Mouse (Mus musculus): ENCODE results near the gene Rnf113a1. TPM values are rescaled to one million over a fixed set of nuclear protein-coding genes. Genes with fewer than 3 reads are reported as not detected.
A peak's percentile ranks its signal among the peaks of the same experiment; 100 is the strongest.
"Not testable (repeated sequence)": the region's sequence is repeated elsewhere in the genome, so short reads cannot be mapped to it uniquely, and the experiment has no call there.

The Rnf113a1 gene
- total RNA-seq (2015) (6.6 and 9.7 TPM in 2 replicates), total RNA-seq (2017) (4.4 and 6.0 TPM in 2 replicates)

DNA sequence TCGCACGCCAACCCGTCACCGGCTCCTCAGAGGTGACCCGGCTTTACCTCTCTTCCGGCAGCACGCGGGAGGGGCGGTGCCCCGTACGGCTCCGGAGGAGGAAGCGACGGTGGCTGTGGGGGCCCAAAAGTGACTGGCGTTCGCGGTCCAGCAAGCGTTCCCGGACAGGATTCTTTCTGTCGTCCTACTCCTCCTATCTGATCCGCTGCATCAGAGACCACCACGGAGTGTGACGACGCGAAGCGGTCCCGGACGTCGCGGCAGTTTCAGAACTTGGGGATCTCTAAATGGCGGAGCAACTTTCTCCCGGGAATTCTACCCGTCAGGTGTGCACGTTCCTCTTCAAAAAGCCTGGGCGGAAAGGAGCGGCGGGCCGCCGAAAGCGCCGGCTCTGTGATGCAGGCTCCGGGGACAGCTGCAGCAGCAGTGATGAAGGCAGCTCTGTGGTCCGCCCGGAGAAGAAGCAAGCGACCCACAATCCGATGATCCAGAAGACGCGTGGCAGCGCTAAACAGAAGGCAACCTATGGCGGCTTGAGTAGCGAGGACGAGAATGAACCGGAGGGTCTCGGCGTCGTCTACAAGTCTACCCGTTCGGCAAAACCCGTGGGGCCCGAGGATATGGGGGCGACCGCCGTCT lies at the start of gene Rnf113a1, which contains the start of gene Ndufa1:
Rnf113a1 (plus strand) TSS at position 141 of the 639 bp plus-strand sequence.
Ndufa1 (minus strand) TSS at position 59 of the 639 bp plus-strand sequence.
- peak; percentile 97 for ATAC-seq (replicated peaks; ENCODE audit: poor library complexity)

DNA sequence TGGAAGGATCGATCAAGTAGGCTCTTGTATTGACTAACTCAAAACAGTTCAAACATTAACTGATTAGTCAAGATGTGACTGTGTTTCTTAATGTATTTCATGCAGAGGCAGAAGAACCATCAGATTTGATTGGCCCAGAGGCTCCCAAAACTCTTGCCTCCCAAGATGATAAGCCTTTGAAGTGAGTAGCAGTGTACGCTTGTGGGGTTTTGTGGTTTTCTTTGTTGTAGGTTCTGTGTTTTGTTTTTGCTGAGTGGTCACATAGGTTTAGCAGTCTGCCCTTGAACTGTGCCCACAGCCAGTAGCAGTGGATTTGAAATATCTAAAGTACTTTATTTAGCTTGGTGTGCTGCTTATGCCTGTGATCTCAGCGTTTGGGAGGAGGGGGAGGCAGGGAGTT lies 49.3 kb upstream of the Rnf113a1 start:
- no peak for ATAC-seq (replicated peaks; ENCODE audit: poor library complexity)

DNA sequence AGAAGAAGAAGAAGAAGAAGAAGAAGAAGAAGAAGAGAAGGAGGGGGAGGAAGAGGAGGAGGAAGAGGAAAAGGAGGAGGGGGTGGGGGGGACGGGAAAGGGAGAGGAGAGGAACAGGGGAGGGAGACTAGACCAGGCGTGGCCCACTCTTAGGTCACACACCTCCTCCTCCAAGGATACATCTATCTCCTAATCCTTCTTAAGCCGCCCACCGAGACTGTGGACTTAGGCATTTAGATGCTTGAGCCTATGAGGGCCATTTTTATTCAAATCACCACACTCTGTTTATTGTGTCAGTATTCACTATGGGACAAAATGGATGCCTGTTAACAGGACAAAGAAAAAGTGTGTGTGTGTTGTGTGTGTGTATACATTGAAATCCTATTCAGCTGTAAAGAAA lies 46.5 kb upstream of the Rnf113a1 start:
- ATAC-seq (replicated peaks; ENCODE audit: poor library complexity): not testable (repeated sequence)

DNA sequence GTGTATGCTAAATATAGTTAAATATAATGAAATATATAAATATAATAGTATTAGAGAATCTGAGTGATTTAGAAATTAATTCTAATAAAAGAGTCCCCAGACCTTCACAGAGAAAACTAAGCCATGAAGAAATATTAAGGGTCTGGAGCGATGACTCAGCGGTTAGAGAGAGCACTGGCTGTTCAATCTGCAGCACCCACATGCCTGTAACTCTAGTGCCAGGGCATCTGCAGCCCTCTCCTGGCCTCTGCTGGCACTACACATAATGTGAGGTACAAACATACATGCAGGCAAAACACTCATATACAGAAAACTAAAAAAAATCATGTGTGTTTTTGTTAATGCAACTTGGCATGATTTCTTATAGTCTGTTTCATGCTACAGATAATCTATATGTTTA lies 46.1 kb upstream of the Rnf113a1 start:
- peak; percentile 100 for ATAC-seq (replicated peaks; ENCODE audit: poor library complexity)

DNA sequence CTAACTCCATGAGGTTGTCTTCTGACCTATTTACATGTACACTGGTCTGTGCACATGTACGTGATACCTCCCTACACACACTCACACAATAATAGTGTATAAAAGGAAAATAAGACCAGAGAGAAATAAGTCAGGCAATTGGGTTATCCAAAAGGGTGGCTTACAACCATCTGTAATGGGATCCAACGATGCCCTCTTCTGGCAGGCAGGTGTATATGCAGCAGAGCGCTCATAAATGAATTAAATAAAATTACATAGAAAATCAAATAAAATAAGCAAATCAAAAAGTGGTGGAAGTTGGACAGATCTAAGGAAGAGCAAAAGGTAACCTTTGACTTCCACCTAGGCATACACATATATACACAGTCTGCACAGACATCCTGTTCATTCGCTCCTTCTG lies 33.2 kb upstream of the Rnf113a1 start:
- peak; percentile 48; the same call in 1 of the 2 replicates for ATAC-seq (replicated peaks; ENCODE audit: poor library complexity)

DNA sequence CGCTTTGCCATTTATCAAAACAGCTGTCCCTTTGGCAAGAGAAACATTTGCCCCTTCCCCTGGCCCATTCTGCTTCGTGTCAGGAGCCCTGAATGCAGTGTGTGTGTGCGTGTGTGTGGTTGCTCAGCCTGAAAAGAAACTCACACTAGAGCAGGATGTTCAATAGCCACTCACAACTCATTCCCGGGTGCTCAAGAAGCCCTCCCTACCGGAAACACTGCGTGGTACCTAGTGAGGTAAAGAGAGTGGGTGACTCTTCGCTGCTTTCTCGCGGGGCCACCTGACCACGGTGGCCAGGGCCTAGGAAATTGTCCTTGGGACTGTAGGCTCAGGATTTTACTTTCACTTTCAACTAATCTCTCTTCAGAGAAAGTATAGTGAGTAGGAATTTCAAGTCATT lies 29.9 kb upstream of the Rnf113a1 start:
- ATAC-seq (replicated peaks; ENCODE audit: poor library complexity): no peak

DNA sequence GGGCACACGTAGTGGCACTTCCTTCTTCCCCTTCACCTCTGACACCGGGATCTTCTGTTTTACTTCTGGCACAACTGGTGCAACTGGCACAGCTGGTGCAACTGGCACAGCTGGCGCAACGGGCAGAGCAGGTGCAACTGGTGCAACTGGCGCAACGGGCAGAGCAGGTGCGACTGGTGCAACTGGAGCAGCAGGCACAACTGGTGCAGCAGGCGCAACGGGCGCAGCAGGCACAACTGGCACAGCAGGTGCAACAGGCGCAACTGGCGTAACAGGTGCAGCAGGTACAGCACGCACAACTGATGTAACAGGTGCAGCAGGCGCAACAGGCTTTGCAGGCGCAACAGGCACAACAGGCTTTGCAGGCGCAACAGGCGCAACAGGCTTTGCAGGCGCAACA lies 27.9 kb upstream of the Rnf113a1 start:
- ATAC-seq (replicated peaks; ENCODE audit: poor library complexity): no peak

DNA sequence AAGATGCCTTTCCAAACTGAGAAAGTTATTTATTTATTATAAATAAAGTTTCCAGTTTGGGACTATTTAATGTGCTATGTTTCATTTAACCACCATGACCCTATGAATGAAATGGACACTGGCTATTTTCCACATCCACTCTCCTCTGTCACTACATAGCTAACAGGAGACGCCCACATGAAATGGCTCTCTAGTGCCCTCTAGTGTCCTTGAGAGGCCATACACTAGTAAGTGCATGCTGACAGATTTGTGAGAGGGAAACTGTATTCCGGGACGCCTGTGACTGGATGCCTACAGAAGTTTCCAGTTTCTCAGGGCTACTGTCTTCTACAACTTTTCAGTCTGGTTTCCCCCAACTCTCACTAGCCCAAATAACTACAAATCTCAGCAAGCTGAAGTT lies 24.0 kb upstream of the Rnf113a1 start:
- peak; percentile 95 for ATAC-seq (replicated peaks; ENCODE audit: poor library complexity)

DNA sequence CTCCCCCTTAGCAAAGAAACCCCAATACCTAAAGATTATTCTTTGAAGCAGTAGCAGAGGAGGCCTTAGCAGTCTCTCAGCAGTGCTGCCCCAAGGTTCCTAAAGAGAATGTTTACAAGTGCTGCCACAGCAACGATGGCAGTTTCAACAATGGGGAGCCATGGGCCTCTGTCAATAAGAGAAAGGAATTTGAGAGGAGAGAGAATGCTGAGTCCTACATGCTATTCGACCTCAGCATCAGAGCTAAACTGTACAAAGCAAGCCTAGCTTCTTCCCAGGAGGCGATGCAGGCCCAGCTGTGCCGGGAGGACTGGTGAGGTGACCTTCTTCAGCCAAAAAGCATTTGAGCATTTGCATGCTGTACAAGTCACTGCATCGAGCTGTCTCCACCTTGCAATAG lies 22.3 kb upstream of the Rnf113a1 start, which contains the start of gene Akap14:
Akap14 (minus strand) TSS at position 101 of the 400 bp plus-strand sequence.
- ATAC-seq (replicated peaks; ENCODE audit: poor library complexity): no peak

DNA sequence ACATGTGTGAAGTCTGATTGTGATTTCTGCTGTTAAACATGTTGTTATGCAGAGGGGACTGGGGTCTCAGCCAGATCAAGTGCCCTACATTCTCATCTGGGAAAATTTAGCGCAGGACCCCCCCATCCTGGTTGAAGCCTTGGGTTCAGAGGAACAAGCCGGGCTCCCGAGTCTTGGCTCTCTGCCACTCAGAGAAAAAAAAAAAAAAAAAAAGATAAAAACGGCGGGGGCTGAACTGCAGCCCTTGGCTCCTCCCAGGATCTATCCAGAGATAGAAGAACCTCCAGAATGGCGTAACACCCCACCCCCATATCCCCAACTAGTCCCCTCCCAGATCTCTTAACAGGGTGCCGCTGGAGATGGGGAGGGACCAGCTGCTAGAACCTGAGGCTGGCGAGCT lies 6.6 kb upstream of the Rnf113a1 start:
- not testable (repeated sequence) for ATAC-seq (replicated peaks; ENCODE audit: poor library complexity)

DNA sequence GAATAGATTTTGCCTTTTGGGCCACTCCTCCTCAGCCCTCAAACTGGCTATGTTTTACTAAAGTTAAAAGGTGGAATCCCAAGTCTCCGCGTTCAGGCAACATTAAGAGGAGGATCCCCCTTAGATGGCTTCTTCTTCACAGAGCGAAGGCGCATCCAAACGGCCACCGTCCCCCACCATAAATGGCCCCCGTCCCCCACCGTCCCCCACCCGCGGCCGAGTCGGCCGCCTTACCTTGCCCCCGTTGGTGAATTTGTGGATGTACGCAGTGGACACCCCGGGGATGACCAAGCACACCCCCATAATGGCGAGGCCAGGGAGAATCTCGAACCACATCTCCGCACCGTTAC lies 315 bp upstream of the Rnf113a1 start:
- no peak; the same call in 1 of the 2 replicates for ATAC-seq (replicated peaks; ENCODE audit: poor library complexity)

DNA sequence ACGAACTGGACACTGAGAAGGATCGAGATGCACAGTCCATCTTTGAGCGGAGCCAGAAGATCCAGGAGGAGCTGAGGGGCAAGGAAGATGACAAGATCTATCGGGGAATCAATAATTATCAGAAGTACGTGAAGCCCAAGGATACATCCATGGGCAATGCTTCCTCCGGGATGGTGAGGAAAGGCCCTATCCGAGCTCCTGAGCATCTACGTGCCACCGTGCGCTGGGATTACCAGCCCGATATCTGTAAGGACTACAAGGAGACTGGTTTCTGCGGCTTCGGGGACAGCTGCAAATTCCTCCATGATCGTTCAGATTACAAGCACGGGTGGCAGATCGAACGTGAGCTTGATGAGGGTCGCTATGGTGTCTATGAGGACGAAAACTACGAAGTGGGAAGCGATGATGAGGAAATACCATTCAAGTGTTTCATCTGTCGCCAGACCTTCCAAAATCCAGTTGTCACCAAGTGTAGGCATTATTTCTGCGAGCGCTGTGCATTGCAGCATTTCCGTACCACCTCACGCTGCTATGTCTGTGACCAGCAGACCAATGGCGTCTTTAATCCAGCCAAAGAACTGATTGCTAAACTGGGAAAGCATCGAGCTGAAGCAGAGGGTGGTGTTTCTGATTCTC lies 817 bp downstream of the Rnf113a1 start:
- ATAC-seq (replicated peaks; ENCODE audit: poor library complexity): peak; percentile 45

DNA sequence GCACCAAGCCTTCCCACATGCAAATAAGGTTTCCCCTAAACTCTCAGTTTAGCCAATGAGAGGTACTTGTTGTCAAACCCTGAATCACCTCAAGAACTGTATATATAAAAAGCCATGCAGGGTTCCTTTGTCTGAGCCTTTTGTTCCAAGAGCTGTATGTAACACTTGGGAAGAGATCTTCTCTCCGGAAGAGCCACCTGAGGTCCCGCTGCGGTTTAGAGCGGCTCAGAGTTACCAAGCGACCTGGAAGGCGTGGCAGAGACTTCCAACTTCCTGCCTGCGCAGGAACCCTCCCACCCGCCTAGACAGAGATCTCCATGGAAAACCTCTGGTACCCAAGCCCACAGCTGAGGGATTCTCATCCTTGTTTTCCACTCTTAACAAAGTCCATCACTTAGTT lies 7.6 kb downstream of the Rnf113a1 start:
- no peak for ATAC-seq (replicated peaks; ENCODE audit: poor library complexity)

DNA sequence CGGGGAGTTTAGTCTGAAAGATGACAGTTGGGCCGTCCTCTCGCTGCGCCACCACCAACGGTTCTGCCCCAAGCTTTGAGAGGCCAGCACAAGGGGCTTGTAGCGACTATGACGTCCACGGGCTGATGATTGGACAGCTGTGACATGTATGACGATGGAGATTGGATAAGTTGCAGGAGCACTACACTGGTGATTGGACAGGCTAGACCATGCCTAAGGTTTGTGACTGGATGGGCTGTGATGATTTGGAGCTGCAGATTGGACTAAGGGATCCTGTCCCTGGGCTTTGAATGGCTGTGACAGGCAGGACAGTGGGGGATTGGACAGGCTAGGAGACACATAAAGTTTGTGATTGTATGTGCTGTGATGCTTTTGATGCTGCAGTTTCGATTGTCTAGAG lies 19.9 kb downstream of the Rnf113a1 start, which contains the start of gene Gm9:
Gm9 (minus strand) TSS at position 101 of the 400 bp plus-strand sequence.
- ATAC-seq (replicated peaks; ENCODE audit: poor library complexity): no peak

DNA sequence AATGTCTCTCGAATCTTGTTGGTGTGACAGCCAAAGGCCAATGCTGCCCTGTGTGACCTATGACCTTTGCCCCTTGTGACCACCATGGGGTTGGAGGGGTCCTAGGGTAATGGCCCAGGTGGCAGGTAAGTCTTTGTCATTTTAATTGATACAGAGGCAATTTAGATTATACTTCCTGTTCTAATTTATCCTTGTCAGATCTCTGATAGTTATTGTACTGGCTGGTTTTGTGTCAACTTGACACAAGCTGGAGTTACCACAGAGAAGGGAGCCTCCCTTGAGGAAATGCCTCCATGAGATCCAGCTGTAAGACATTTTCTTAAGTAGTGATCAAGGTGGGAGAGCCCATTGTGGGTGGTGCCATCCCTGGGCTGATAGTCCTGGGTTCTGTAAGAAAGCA lies 31.1 kb downstream of the Rnf113a1 start, which contains the start of gene Rhox1:
Rhox1 (minus strand) TSS at position 101 of the 400 bp plus-strand sequence.
- ATAC-seq (replicated peaks; ENCODE audit: poor library complexity): not testable (repeated sequence)

Other genes with a start within 250 kb of the Rnf113a1 start
- 50.1 and 53.5 TPM in 2 replicates for gene Sept6, start 199.5 kb upstream of the Rnf113a1 start, total RNA-seq (2015)
- 42.1 and 44.1 TPM in 2 replicates for gene Sept6, start 199.5 kb upstream of the Rnf113a1 start, total RNA-seq (2017)
- gene Sowahd, start 142.4 kb upstream of the Rnf113a1 start, total RNA-seq (2015): 0.12 and 0.25 TPM in 2 replicates
- 1.00 and 3.4 TPM in 2 replicates for gene Sowahd, start 142.4 kb upstream of the Rnf113a1 start, total RNA-seq (2017)
- gene Rpl39, start 105.8 kb upstream of the Rnf113a1 start, total RNA-seq (2015): 1,695 and 1,778 TPM in 2 replicates
- 4,041 and 4,700 TPM in 2 replicates for gene Rpl39, start 105.8 kb upstream of the Rnf113a1 start, total RNA-seq (2017)
- 55.0 and 70.9 TPM in 2 replicates for gene Upf3b, start 80.9 kb upstream of the Rnf113a1 start, total RNA-seq (2015)
- 57.4 and 71.0 TPM in 2 replicates for gene Upf3b, start 80.9 kb upstream of the Rnf113a1 start, total RNA-seq (2017)
- gene Nkap, start 64.5 kb upstream of the Rnf113a1 start, total RNA-seq (2015): 20.9 and 22.5 TPM in 2 replicates
- 29.1 and 34.3 TPM in 2 replicates for gene Nkap, start 64.5 kb upstream of the Rnf113a1 start, total RNA-seq (2017)
- gene Akap14, start 22.4 kb upstream of the Rnf113a1 start, total RNA-seq (2015): 0.20 TPM in 1 of 2 replicates, not detected in the other
- not detected in 2 replicates for gene Akap14, start 22.4 kb upstream of the Rnf113a1 start, total RNA-seq (2017)
- gene Ndufa1, start 82 bp upstream of the Rnf113a1 start, total RNA-seq (2015): 169 and 211 TPM in 2 replicates
- gene Ndufa1, start 82 bp upstream of the Rnf113a1 start, total RNA-seq (2017): 92.0 and 145 TPM in 2 replicates
- not detected in 2 replicates for gene Gm9, start 19.8 kb downstream of the Rnf113a1 start, total RNA-seq (2015)
- not detected in 2 replicates for gene Gm9, start 19.8 kb downstream of the Rnf113a1 start, total RNA-seq (2017)
- gene Rhox1, start 31.0 kb downstream of the Rnf113a1 start, total RNA-seq (2015): not detected in 2 replicates
- gene Rhox1, start 31.0 kb downstream of the Rnf113a1 start, total RNA-seq (2017): not detected in 2 replicates
- not detected in 2 replicates for gene Rhox2a, start 53.7 kb downstream of the Rnf113a1 start, total RNA-seq (2015)
- not detected in 2 replicates for gene Rhox2a, start 53.7 kb downstream of the Rnf113a1 start, total RNA-seq (2017)
- not detected in 2 replicates for gene Rhox3a, start 58.7 kb downstream of the Rnf113a1 start, total RNA-seq (2015)
- gene Rhox3a, start 58.7 kb downstream of the Rnf113a1 start, total RNA-seq (2017): not detected in 2 replicates
- gene Rhox4a, start 74.1 kb downstream of the Rnf113a1 start, total RNA-seq (2015): not detected in 2 replicates
- not detected in 2 replicates for gene Rhox4a, start 74.1 kb downstream of the Rnf113a1 start, total RNA-seq (2017)
- not detected in 2 replicates for gene Rhox3a2, start 188.8 kb downstream of the Rnf113a1 start, total RNA-seq (2015)
- gene Rhox3a2, start 188.8 kb downstream of the Rnf113a1 start, total RNA-seq (2017): not detected in 2 replicates
- gene Rhox4a2, start 199.6 kb downstream of the Rnf113a1 start, total RNA-seq (2015): not detected in 2 replicates
- not detected in 2 replicates for gene Rhox4a2, start 199.6 kb downstream of the Rnf113a1 start, total RNA-seq (2017)
- not detected in 2 replicates for gene Rhox2b, start 220.8 kb downstream of the Rnf113a1 start, total RNA-seq (2015)
- not detected in 2 replicates for gene Rhox2b, start 220.8 kb downstream of the Rnf113a1 start, total RNA-seq (2017)
- not detected in 2 replicates for gene Rhox4b, start 241.2 kb downstream of the Rnf113a1 start, total RNA-seq (2015)
- not detected in 2 replicates for gene Rhox4b, start 241.2 kb downstream of the Rnf113a1 start, total RNA-seq (2017)